Mouse (Mus musculus): ENCODE data around the gene Corin.
A peak's percentile ranks its signal among the peaks of the same experiment; 100 is the strongest.

Gene Corin

GRCm38 (mm10) chr5:72503531-72504523 lies at the start of gene Corin:
TSS of gene Corin (minus strand) at chr5:72504473.
- DNase-seq (ENCODE audit: low spot score): no peak

- DNase-seq (ENCODE audit: low spot score): no peak
Measured at GRCm38 (mm10) chr5:72551209-72551608, 46.9 kb upstream of the Corin start.

- no peak for DNase-seq (ENCODE audit: low spot score)
Measured at GRCm38 (mm10) chr5:72528896-72529295, 24.6 kb upstream of the Corin start.

- DNase-seq (ENCODE audit: low spot score): no peak
Measured at GRCm38 (mm10) chr5:72513808-72514207, 9.5 kb upstream of the Corin start.

DNA sequence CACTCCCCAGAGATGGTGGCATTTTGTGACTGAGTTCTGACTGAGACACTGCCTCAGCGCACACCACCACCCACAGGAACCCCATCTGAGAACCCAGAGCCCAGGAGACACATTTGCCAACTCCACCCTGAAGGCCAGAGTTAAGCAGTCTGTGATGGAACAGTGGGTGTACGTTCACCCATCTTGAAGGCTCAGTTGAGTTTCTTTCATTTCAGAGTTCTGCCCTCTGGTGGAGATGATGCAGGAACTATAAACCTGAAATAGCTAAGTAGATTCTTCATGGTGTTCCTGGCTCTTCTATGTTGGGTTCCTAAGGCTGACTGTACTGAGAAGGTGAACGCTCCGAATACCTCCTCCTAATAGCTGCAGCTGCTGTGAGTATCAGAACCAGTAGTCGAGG lies 1.5 kb upstream of the Corin start:
- peak; percentile 16 for DNase-seq (ENCODE audit: low spot score)

DNA sequence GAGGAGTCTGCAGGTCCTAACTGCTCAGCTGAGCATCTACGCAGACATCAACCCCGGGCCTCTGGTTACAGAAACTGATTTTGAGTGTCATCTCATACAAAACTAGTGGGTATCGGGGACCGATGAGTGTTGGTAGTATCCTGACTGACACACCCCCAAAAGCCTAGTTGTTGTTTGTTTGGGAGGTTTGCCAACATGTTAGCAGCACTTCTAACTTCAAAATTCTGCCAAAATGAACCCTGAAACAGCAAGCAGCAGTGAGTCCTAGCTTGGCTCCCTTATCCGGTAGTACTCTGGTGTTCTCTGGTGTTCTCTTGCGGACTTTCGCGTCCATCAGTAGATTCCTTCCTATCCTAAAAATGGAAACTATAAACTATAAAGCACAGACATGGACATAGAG lies 1.5 kb downstream of the Corin start:
- no peak for DNase-seq (ENCODE audit: low spot score)

GRCm38 (mm10) chr5:72501763-72502162 lies 2.5 kb downstream of the Corin start:
- no peak for DNase-seq (ENCODE audit: low spot score)

DNA sequence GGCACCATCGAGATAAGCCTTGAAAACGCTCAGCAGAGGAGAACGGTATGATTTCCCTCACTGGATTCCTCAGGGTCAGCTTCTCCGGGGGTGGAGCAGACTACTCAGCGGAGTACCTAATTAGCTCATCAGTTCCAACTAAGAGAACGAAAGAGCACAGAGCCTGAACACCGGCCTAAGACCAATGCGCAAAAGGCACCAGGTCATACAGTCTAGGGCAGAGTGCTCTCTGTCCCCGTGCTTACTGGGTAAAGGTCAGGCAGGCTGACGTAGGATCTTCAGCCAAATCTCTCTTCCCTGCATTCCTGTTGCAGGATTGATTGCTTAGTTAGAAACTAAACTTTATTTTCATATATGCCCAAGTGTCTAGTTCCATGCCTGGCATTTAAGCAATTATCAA lies 6.0 kb downstream of the Corin start:
- DNase-seq (ENCODE audit: low spot score): no peak

GRCm38 (mm10) chr5:72496756-72497155 lies 7.5 kb downstream of the Corin start:
- no peak for DNase-seq (ENCODE audit: low spot score)

- no peak for DNase-seq (ENCODE audit: low spot score)
Measured at GRCm38 (mm10) chr5:72493906-72494305, 10.4 kb downstream of the Corin start.

- DNase-seq (ENCODE audit: low spot score): no peak
Measured at GRCm38 (mm10) chr5:72491232-72491631, 13.0 kb downstream of the Corin start.

GRCm38 (mm10) chr5:72480456-72480855 lies 23.8 kb downstream of the Corin start:
- no peak for DNase-seq (ENCODE audit: low spot score)

- DNase-seq (ENCODE audit: low spot score): no peak
Measured at GRCm38 (mm10) chr5:72472317-72473009, 31.8 kb downstream of the Corin start.

DNA sequence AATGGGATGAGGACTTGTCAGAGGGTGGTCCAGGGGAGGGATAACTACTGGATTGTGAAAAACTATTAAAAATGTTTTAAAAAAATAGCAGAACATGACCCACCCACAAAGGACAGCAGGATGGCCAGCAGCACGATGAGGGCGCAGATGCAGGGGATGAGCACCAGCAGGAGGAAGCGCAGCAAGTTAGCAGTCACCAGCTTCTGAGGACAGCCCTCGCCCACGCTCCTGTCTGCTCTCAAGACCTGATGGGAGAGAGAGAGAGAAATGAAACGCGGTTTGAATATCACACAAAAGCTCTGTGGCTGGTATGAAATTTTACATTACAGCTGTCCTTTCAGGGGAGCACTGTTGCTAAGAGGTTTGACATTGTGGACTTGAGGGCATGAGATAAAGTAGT lies 32.5 kb downstream of the Corin start:
- no peak for DNase-seq (ENCODE audit: low spot score)

- DNase-seq (ENCODE audit: low spot score): no peak
Measured at GRCm38 (mm10) chr5:72464932-72465331, 39.3 kb downstream of the Corin start.

- DNase-seq (ENCODE audit: low spot score): no peak
Measured at GRCm38 (mm10) chr5:72459374-72460112, 44.7 kb downstream of the Corin start.

DNA sequence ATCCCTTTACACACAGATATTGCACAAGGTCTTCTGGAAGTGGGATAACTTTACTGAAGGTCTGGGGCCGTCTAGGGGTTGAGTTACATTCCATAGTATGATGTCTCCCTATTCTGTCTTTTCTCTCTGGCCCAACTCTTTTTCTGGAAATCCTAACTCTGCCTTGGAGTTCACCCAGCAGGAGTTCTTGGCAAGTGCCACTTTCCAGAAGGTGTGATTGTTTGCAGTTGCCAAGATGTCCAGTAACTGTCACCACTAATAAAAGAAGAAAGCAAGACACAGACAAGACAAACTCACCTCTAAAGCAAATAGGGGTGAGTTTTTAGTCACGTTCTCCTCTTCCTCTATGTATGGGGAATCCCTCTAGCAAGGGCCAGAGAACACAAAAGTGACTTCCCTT lies 50.6 kb downstream of the Corin start:
- peak; percentile 23 for DNase-seq (ENCODE audit: low spot score)

- peak; percentile 18 for DNase-seq (ENCODE audit: low spot score)
Measured at GRCm38 (mm10) chr5:72453176-72453575, 51.1 kb downstream of the Corin start.

GRCm38 (mm10) chr5:72452750-72453149 lies 51.5 kb downstream of the Corin start:
- peak; percentile 35 for DNase-seq (ENCODE audit: low spot score)

- no peak for DNase-seq (ENCODE audit: low spot score)
Measured at GRCm38 (mm10) chr5:72448846-72449245, 55.4 kb downstream of the Corin start.

- no peak for DNase-seq (ENCODE audit: low spot score)
Measured at GRCm38 (mm10) chr5:72446104-72446503, 58.2 kb downstream of the Corin start.

DNA sequence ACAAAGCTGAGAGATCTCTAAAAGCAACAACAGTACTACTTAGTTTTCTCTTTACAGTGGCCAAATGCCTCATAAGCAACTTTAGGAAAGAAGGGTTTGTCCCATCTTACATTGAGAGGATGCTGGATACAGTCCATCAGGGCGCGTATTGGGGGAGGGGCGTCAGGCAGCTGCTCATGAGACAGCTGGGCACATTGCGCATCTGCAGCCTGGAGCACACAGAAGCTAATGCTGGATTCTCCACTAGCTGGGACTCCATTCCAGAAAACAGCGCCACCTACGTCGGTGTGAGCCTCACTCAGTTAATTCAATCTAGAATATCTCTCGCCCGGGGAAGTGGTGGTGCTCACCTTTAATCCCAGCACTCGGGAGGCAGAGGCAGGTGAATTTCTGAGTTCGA lies 60.3 kb downstream of the Corin start:
- DNase-seq (ENCODE audit: low spot score): no peak
